In the genomic region with DNA sequence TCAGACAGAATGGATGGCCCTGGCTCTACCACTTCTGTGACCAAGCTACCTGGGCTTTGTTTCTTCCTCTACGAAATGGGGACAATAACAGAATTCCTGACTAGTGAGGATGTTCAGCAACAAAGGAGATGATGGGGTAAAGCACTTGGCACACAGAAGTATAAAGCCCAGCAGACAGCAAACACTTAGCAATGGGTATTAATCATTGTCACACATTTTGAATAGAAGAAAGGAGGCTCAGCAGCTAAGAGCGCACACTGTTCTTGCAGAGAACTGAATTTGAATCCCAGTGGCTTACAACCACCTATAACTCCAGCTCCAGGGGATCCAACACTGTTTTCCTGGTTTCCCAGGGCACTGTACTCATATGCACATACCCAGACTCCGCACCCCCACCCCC, we compare ENCODE assay signal across 28 mouse cellular contexts. TPM values are rescaled to one million over a fixed set of nuclear protein-coding genes. Genes with fewer than 3 reads are reported as not detected.
"Had no signal": no experiment of that assay in that cellular context is flagged by ENCODE, and none has a peak within 500 bp of the region (broad histone marks: within the 10 kb centered on the region; RNA-seq: fewer than 3 reads in every experiment).

No protein-coding gene starts in this region.

- H3K9me3 ChIP-seq: limb, embryonic 12.5 days; limb, embryonic 15.5 days; midbrain, embryonic 15.5 days; stomach, embryonic 15.5 days had no signal

- H3K4me2 ChIP-seq: limb, embryonic 12.5 days; limb, embryonic 15.5 days; liver, embryonic 11.5 days; lung, embryonic 14.5 days; midbrain, embryonic 15.5 days; stomach, embryonic 15.5 days had no signal

- H3K9ac ChIP-seq: limb, embryonic 12.5 days; limb, embryonic 15.5 days; liver, embryonic 14.5 days; liver, postnatal 0 days; lung, embryonic 14.5 days; midbrain, embryonic 15.5 days; stomach, embryonic 15.5 days had no signal

- H3K36me3 ChIP-seq: limb, embryonic 12.5 days; limb, embryonic 15.5 days; midbrain, embryonic 15.5 days; stomach, embryonic 15.5 days had no signal

- H3K4me1 ChIP-seq: stomach, embryonic 15.5 days had no signal

- DNase-seq: kidney, adult 2 months; kidney, postnatal 25 days; layer of hippocampus, postnatal 36 days; liver, postnatal 0 days; lung, embryonic 14.5 days; right cerebral cortex, postnatal 25 days; spleen, adult 18-20 months; thymus, postnatal 25 days had no signal

- ATAC-seq: intestine, postnatal 0 days; liver, postnatal 0 days; lung, postnatal 0 days had no signal

- H3K27me3 ChIP-seq: stomach, embryonic 15.5 days had no signal

- H3K4me3 ChIP-seq: layer of hippocampus, adult 2 months; left cerebral cortex, adult 2 months; limb, embryonic 12.5 days; limb, embryonic 15.5 days; midbrain, embryonic 15.5 days; myocyte; stomach, embryonic 15.5 days had no signal

- H3K27ac ChIP-seq: kidney, postnatal 0 days; layer of hippocampus, adult 2 months; left cerebral cortex, adult 2 months; limb, embryonic 12.5 days; limb, embryonic 15.5 days; liver, embryonic 14.5 days; macrophage; stomach, embryonic 15.5 days had no signal

RNA-seq across cellular contexts. Expression of gene Gm5089, which starts 23.3 kb away (rescaled TPM):
- total RNA-seq: megakaryocyte, adult 5-6 weeks; monocyte, adult 5-6 weeks; neutrophil, adult 5-6 weeks had no signal
- polyA plus RNA-seq: intestine, postnatal 0 days; kidney, adult 2 months; kidney, embryonic 14.5 days; kidney, postnatal 0 days; large intestine, adult 2 months; liver, embryonic 11.5 days; liver, embryonic 14.5 days; liver, postnatal 0 days; lung, embryonic 14.5 days; lung, postnatal 0 days; macrophage; myocyte; stomach, embryonic 15.5 days; thymus, postnatal 0 days; urinary bladder, adult 2 months had no signal

RNA-seq across cellular contexts. Expression of gene Zic5, which starts 37.8 kb away (rescaled TPM):
- total RNA-seq: megakaryocyte, adult 5-6 weeks; neutrophil, adult 5-6 weeks had no signal
- polyA plus RNA-seq: intestine, postnatal 0 days; kidney, adult 2 months; large intestine, adult 2 months; liver, embryonic 14.5 days; liver, postnatal 0 days; lung, embryonic 14.5 days; lung, postnatal 0 days; macrophage; stomach, embryonic 15.5 days; thymus, postnatal 0 days; urinary bladder, adult 2 months had no signal

RNA-seq across cellular contexts. Expression of gene Zic2, which starts 47.6 kb away (rescaled TPM):
- total RNA-seq: megakaryocyte, adult 5-6 weeks; monocyte, adult 5-6 weeks; neutrophil, adult 5-6 weeks had no signal
- polyA plus RNA-seq: intestine, postnatal 0 days; kidney, adult 2 months; kidney, embryonic 14.5 days; kidney, postnatal 0 days; large intestine, adult 2 months; liver, embryonic 11.5 days; liver, postnatal 0 days; lung, embryonic 14.5 days; macrophage; stomach, embryonic 15.5 days; thymus, postnatal 0 days had no signal
